Mouse (Mus musculus) retina, adult 2 months (tissue): Measurements from ENCODE around the gene 3425401B19Rik.

ENCODE experiments used
- DNase-seq: peaks from one replicate; pipeline ENCODE4 v3.0.0-alpha.2; 2012; ENCODE audit warnings: low read depth, low spot score

Gene 3425401B19Rik

DNA sequence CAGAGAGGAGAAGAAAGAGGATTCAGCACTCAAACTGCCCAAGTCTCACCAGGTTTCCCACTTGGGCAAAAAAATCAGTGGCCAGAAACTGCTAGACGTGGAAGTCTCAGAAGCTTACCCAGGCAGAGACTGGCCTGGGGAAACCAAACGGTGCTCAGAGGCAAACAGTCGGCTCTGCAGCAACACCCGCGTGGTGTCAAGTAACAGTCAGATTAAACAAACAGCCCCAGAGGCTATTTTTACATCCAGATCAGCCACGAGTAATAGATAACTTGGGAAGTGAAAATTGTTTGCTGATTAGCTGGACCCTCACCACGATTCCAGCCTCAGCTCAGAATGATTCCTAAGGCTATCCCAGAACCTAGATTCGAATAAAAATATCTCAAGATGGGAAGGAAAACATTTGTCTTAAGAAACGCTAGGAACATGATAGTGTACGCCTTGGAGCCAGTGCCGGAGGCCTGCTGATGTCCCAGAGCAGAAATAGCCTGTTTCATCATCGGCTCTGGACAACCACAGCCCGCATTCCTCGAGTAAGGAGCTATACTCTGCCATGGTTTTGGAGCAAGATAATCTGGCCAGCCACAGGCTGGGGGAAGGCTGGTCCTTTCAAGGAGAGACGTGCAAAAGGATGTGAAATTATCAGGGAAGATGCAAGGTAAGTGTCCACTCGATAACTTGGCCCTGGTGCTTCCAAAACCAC lies at the start of gene 3425401B19Rik:
3425401B19Rik (minus strand) TSS at position 170 of the 703 bp plus-strand sequence.
- no peak for DNase-seq

DNA sequence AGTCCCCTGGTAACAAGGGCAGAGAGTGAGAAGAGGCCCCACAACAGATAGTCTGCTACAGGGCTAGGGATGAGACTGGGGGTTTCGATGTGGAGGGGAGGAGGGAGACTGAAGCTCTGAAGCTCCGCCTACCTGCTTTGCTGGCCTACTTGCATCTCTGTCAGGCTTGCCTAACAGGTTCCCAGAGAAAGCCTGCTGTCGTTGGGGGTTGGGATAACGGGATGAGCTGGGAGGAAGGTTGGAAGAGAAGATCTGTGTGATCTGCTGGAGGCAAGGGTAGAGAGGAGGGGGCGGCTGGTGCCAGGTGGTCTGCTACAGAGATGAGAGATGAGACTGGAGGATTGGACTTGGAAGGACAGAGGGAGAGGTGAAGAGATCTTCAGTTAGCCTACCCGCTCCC lies 47.9 kb upstream of the 3425401B19Rik start:
- DNase-seq: no peak

DNA sequence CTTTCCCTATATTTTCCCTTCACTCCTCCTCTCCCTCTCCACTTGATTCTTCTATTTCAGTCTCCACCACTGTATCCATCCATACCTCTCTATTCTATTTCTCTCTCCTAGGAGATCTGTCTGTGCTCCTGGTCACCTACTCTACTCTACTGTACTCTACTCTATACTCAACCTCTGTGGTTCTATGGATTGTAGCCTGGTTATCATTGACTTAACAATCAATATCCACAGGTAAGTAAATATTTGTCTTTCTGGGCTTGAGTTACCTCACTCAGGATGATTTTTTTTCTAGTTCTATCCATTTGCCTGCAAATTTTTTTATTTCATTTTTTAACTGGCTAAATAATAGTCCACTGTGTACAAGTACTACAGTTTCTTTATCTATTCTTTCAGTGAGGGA lies 41.8 kb upstream of the 3425401B19Rik start:
- no peak for DNase-seq

DNA sequence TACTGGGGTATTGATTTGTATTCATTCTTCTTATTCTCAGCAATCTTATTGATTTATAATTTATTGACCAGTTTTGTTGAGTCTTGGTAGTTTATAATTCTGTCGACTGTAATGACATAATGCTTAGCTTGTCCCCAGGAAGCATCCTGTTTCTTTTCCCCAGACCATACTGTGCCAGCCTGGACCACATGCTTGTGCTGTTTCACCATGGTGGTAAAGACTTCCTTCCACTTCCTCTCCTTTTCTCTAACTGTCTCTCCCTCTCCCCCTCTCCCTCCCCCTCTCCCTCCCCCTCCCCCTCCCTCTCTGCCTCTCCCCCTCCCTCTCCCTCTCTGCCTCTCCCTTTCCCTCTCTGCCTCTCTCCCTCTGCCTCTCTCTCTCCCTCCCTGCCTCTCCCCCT lies 36.4 kb upstream of the 3425401B19Rik start:
- DNase-seq: no peak

DNA sequence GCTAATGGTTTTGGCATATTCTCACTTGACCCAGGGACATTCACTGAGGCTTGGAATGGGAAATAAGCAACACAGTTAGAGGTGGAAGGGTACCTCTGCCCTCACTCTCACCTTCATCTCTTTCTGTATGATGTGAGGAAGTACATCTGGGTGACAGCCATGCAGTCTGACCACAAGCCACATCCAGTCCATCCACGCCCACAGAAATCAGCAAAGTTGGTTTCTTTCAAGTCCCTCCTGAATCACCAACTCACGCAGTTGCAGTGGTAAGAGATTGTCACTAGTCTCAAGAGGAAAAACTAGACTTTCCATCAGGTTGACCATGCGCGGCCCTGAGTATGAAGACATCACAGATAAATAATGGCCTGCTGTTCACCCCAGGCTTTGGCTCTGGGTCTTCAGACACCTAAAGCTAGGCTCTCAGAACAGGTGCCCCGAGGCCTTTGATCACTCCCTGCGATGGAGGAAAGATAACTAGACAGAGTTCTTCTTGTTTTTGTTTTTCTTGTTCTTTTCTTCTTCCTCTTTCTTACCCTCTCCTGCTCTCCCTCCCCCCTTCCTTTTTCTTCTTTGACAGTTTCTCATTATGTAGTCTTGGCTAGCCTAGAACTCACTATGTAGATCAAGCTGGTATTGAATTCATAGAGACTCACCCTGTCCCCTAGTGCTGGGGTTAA lies 31.8 kb upstream of the 3425401B19Rik start:
- no peak for DNase-seq

DNA sequence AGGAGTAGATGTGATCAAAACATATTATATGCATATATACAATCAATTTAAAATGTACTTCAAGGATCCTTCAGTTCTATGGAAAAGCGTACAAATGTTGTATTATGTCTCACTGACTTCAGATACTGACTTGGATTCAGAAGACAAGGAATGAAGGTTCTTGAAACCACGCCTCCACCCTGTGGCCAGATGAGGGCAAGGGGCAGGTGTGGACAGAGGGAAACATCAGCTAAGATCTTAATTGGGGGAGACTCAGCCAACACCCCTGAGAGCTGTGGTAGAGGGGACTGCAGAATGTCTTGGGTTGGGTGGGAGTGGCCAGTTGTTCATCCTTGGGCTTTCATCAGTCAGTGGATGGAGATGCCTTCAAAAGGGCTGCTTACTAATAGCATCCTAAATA lies 30.4 kb upstream of the 3425401B19Rik start:
- DNase-seq: no peak

DNA sequence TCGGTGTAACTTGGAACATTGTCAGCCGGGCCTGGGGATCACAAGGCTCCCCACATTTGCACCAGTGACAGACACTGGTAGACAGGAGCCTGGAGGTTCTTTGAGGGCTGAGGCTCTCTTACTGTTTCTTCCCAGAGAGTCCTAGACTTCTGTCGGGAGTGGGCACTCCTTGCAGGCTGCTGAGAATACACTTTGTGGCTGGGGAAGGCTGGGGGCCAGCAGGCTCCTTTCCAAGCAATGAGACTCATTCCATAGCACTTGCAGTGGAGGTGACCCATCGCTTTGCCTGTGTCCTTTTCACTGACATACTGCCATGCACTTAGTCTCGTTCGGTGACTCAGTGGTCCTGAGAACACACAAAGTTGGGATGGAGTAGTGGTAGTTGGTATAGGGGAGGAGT lies 30.0 kb upstream of the 3425401B19Rik start:
- no peak for DNase-seq

DNA sequence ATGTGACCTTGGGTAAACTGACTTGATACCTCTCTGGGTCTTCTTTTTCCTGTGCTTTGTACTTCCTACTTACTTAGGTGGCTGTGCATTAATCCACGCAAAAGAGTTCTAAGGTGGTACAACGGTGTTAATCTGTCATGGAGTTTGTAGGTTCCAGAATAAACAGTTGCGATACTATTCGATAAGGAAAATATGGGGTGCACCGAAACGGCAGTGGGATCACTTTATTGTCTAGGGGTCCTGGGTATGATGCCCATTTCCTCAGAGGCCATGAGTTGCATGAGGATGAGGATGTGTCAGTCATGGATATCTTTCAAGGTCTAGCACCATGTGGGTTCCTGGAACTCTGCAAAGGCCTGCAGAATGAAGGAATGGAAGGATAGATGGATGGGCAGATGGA lies 24.8 kb upstream of the 3425401B19Rik start:
- DNase-seq: no peak

DNA sequence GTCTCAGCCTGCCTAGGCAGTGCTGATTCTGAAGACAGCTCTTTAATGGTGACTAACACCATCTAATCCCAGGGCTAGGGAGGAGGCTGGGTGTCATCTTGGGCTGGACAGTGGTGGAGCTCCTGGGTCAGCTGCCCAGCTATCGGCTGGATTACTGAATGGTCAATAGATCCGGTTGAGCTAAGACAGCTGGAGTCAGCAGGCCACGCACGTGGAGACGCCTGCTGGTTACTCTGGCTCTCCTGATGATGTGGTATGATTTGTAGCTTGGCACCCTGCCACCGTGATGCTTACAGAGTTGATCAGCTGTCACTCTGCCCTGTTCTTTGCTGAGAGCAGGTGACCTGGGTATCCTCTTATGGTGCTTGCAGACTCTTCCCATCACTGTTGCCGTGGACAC lies 23.7 kb upstream of the 3425401B19Rik start:
- DNase-seq: peak; percentile 28

DNA sequence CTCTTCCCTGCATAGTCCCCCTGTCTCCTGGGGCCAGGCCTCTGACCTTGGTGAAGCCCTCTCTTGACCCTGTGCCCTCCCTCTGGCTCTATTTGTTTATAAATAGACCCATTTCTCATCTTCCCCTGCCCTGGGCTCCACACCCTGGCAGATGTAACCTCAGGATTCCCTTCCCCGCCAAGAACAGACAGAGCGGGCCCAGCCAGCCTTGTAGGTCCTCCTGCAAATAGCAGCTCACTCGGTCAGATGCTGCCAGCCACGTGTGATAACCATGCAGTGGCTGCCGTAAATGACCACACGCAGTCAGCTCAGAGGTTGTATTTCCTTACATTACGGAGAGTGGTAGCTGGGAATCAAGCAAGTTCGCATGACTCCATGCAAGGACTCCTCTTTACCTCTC lies 22.8 kb upstream of the 3425401B19Rik start:
- no peak for DNase-seq

DNA sequence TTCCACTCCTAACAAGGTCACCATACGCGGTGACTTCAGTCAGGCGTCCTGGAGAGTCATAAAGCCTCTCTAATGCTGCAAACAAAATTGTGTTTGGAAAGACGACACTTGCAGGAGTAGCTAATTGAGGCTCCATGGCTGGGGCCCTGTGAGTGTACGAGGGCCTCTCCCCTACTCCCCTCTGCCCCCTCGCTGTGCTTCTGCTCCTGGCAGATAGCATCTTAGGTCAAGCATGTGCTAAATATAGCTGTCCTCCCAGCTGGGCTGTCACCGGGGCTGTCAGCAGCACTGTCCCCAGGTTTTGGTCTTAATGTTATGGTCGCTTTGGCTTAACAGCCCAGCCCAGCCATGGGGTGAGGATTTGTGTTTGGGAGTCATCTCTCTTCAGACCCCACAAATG lies 15.9 kb upstream of the 3425401B19Rik start:
- no peak for DNase-seq

DNA sequence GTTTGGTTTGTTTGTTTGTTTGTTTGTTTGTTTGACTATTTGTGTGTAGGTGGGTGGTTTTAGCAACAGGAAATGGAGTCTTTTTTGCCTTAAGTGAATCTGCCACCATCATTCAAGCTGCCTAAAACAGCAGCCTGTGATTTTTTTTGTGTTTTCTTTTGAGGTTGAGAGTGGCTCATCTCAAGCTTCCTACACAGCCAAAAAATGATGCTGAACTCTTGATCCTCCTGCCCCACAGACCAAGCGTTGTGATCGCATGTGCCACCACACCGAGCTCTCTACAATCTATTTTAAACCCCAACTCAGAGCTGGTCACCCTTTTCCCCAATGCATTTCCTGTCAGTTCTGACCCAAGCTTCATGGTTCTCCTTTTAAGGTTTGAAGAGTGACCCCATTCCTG lies 13.5 kb upstream of the 3425401B19Rik start:
- no peak for DNase-seq

DNA sequence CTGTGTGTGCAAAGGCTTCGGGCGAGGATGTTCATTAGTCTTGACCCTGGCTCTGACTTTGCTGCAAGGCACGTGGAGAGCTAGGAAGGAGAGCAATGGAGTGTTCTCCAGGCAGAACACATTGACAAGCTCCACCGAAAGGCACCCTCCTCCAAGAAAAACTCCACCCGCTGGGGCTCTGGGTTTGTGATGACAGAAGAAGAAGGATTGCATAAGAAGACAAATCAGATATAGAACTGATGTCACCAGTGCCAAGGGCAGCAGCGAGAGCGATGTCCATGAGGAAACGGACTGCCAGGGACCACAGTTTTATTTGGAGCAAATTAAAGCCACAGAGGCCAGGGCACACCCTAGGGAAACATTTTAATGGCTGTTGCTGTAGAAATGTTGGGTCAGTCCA lies 12.7 kb upstream of the 3425401B19Rik start:
- DNase-seq: no peak

DNA sequence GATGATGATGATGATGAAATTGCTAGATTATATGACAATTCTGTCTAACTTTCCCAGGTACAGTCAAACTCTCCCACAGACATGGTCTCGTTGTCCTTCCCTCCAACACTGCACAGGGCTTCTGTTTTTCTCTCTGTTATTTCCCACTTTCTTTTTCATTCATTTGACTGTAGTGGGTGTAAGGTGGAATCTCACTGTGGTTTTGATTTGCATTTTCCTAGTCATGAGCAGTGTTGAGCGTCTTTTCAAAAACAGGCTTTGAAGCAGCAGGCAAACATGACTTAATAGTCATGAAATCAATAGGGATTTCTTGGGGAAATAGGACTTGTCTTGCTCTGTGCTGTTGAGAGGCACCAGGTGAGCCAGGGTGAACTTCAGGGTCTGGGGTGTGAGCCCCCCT lies 11.3 kb upstream of the 3425401B19Rik start:
- DNase-seq: no peak

DNA sequence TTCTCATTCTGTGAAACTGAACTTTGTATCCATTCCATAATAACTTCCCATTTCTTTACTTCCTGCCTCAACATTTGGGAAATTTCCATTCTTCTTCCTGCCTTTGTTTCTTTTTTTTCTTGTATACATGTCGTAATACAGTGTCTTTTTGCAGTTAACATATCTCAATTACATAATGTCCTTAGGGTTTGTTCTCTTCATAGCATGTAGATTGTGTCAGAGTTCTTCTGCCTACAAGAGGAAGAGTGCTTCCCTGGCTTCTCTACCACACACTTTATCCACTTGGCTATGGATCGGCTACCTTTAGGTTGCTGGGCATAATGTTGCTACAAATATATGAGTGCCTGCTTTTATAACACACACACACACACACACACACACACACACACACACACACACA lies 10.8 kb upstream of the 3425401B19Rik start:
- no peak for DNase-seq

DNA sequence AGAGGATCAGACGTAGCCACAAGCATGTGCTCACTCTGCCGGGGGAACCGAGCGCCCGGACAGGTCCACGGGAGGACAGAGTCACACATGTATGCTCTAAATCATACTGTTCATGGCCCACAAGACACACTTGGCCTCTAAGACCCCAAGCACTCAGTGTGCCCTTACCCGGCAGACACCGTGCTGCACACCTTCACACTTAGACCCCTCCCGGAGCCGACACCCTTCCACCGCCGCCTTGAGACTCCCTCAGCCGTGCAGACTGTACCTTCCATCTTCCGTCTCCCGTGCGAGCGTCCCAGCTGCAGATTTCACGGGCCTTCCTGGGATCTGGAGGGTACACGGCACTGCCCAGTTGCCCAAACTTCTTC lies 373 bp downstream of the 3425401B19Rik start:
- DNase-seq: no peak

DNA sequence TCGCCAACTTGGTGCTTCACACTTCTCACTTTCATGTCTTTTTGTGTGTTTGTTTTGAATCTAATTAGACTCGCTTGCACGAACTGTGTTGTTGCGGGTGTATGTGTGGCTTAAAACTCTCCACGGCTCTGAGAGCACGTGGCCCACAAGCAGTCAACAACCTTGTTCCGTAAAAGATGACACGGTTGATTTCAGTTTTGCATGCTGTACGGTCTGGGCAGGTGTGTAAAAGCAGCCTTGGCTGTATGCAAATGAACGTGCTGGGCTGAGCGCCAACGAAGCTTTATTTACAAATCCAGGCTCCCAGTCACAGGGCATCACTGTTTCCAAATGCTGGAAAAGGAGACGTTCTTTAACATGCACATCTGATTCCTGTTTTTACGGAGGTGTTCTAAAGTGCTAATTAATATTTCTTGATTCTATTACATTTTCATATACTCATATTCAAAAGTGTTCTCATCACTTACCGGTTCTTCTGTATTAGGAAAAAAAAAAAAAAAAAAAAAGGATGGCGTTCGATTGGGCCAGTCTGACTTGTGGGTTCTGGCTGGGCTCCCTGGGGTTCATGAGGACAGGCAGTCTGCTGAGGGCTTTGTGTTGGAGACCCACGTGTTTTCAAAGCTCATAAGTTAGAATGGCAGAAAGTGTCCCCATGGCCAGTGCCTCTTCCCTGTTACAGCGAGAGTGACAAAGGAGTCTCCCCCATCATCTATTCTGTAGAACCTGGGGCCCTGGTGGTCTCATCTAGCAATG lies 935 bp downstream of the 3425401B19Rik start:
- no peak for DNase-seq

DNA sequence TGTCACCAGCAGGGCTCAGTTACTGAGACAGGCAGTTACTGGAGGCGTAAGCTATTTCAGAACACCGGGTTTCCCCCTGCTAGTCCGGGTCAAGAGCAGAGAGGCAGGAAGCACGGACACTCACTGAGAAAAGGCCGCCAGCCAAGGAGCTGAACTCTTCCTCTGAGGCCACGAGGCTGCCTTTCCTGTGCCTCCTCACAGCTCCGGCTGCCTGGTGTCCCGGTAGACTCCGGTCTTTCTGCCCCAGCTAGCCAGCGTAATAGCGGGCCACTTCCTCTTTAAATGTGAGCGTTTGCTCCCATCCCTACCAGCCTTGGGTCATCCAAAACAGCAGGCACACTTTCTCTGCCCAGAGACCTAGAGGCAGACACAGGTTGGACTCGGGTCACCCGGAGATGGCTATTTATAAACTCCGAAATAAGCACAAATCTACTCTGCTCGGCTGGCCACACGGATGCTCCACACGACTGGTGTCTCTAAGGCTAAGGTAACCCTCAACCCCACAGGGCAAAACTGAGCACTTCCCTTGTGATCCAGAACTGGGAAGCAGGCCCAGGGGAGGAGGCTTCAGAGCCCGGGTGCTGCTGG lies 1.7 kb downstream of the 3425401B19Rik start:
- no peak for DNase-seq

DNA sequence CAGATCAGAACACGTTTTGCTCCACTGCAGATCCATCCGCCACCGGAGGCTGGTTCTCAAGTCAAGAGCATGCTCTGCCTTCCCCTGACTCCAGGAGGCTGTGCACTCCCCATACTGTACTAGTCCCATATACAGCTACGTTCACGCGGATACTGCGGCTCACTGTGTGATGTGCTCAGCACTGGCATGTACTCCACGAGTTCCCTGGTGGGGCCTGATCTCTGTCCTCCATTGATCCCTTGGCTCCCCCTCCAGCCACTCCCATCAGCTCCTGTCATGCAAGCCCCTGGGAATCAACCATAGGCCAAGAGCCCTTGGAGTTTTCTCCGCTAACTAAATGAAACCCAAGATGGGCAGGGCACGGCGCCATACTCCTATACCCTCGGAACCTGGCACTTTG lies 2.6 kb downstream of the 3425401B19Rik start:
- DNase-seq: no peak

DNA sequence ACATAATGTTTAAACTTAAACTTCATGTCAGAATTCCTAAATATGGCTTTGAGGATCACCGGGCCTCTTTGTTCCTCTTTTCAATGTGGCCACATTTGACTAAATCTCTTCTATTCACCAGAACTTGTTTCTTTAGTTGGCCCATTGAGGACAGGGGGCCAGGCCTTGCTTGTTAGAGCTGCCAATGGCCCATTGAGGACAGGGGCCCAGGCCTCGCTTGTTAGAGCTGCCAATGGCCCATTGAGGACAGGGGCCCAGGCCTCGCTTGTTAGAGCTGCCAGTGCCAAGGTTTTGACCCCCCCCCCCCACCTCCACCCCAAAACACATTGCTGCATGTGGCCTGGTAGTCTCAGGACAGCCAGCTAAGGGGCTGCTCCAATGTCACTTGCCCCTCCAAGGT lies 3.5 kb downstream of the 3425401B19Rik start:
- no peak for DNase-seq

DNA sequence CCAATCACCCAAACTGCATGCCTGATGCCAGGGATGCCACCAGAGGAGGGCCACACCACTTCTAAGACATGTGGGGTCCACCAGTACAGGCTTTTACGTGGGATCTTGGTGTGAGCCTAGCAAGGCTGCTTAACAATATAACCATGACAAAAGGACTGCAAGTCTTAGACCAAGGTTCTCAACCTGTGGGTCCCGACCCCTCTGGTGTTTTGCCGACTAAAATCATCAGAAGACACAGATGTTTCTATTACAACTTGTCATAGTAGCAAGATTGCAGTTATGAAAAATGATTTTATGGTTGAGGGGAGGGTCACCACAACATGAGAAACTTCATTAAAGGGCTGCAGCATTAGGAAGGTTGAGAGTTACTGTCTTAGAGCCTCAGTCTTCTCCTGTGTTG lies 6.5 kb downstream of the 3425401B19Rik start:
- DNase-seq: no peak

DNA sequence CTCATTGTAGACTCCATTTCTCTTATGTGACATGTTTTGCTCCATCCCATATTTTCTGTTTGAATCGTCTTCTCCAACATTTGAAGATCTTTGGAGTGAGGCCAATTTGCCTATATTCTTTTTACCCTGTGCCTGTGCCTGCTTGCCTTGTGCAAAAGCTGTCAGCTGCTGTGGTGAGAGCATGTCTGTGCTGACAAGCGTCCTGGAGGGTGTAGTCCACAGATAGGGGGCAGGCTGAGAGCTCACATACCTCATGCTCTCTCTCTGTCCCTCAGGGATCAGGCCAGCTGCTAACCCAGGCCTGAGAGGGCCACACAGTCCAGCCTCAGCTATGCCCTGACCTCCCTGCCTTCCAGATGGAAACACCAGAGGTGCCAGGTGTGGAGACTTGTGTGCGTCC lies 11.9 kb downstream of the 3425401B19Rik start:
- DNase-seq: no peak
